Mouse (Mus musculus): Measurements from ENCODE around the gene Grhpr.

DNA sequence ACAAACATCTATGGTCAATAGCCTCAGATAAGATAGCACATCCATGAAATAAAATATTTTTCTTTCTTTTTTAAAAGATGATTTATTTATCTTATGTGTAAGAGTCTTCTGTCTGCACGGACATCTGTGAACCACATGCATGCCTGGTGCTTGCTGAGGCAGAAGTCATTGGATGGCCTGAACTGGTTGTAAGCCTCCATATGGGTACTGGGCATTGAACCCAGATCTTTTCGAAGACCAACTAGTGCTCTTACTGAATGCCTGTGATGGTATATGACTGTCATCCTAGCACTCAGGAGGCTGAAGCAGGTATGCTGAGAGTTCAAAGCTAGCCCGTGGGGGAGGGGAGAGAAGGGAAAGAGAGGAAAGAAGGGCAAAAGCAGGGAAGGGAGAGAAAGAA is 16.9 kb downstream of the Grhpr start:
- no peak for TF ChIP-seq POLR2AphosphoS2 (IDR thresholded peaks at IDR 0.05; ENCODE audit: insufficient read length, low read depth)
- no peak for TF ChIP-seq POLR2A (IDR thresholded peaks at IDR 0.05; ENCODE audit: insufficient read length, low read depth)
- TF ChIP-seq TCF12 (IDR thresholded peaks at IDR 0.05; ENCODE audit: insufficient read depth, poor library complexity, severe bottlenecking) = no peak
- TF ChIP-seq MAX (IDR thresholded peaks at IDR 0.05; ENCODE audit: low read depth) = no peak
- no peak for TF ChIP-seq E2F4 (IDR thresholded peaks at IDR 0.05; ENCODE audit: insufficient read depth)
- no peak for TF ChIP-seq MYOG (IDR thresholded peaks at IDR 0.05; ENCODE audit: control insufficient read depth in 1 of 3, insufficient read depth in 1 of 3, insufficient read length in 2 of 3, low read depth in 2 of 3)
- no peak for TF ChIP-seq USF1 (IDR thresholded peaks at IDR 0.05; ENCODE audit: low read depth)
